Mouse (Mus musculus) left cerebral cortex, postnatal 10 days (tissue): Measurements from ENCODE around the gene Defb20. TPM values are rescaled to one million over a fixed set of nuclear protein-coding genes. Genes with fewer than 3 reads are reported as not detected.
"Not testable (repeated sequence)": the region's sequence is repeated elsewhere in the genome, so short reads cannot be mapped to it uniquely, and the experiment has no call there.

Experiments
- DNase-seq, 2 experiments: peaks; one replicate each; pipeline ENCODE4 v3.0.0; 2021 to 2022; ENCODE audit warnings: low spot score in 2 of 2, mixed read lengths in 1 of 2; ENCODE audit errors: extremely low spot score in 1 of 2
- intact Hi-C: fragments of 180-260 bp; cut with DNase I; formaldehyde crosslinking; loops from one replicate; pipeline ENCODE4 v1.15.1; 2025
- total RNA-seq, 2 experiments: library from RNA; stranded (reverse); gene quantifications; 2 replicates each; pipeline ENCODE4 v1.2.3; 2021

Defb20 gene
- not detected for total RNA-seq

GRCm38 (mm10) chr2:152476763-152477162, at the start of gene Defb20:
Gene Defb20, plus strand, starts transcription at chr2:152477063.
- intact Hi-C loops = no loop called here

GRCm38 (mm10) chr2:152427493-152427892, 49.4 kb upstream of the Defb20 start:
- intact Hi-C loops = no loop called here
- DNase-seq = peak in 1 of 2 experiments; percentile 38

More at GRCm38 (mm10) chr2:152476763-152477162, at the start of gene Defb20:
- DNase-seq = no peak

GRCm38 (mm10) chr2:152428481-152428880, 48.4 kb upstream of the Defb20 start:
- intact Hi-C loops, DNase-seq: not testable (repeated sequence)

GRCm38 (mm10) chr2:152436405-152436901, 40.4 kb upstream of the Defb20 start:
- DNase-seq = no peak
- intact Hi-C loops = loop anchor here (2.0 kb wide), 1 partner anchor 44 kb away; no protein-coding TSS in a partner anchor

GRCm38 (mm10) chr2:152436983-152437860, 39.6 kb upstream of the Defb20 start:
- peak; percentile 77 to 88 for DNase-seq
- intact Hi-C loops = loop anchor here (2.0 kb wide), 1 partner anchor 44 kb away; no protein-coding TSS in a partner anchor

- DNase-seq = no peak
- intact Hi-C loops = no loop called here
These were observed 37.9 kb upstream of the Defb20 start for GRCm38 (mm10) chr2:152438963-152439362.

- no peak for DNase-seq
- intact Hi-C loops = no loop called here
These were observed 37.0 kb upstream of the Defb20 start for GRCm38 (mm10) chr2:152439833-152440232.

GRCm38 (mm10) chr2:152442322-152442721, 34.5 kb upstream of the Defb20 start:
- DNase-seq = no peak
- intact Hi-C loops = no loop called here

GRCm38 (mm10) chr2:152443281-152443680, 33.6 kb upstream of the Defb20 start:
- peak; percentile 32 to 62 for DNase-seq
- intact Hi-C loops = no loop called here

GRCm38 (mm10) chr2:152446642-152447041, 30.2 kb upstream of the Defb20 start:
- intact Hi-C loops = no loop called here
- DNase-seq = no peak

GRCm38 (mm10) chr2:152447461-152447860, 29.4 kb upstream of the Defb20 start:
- intact Hi-C loops = no loop called here
- no peak for DNase-seq

- peak; percentile 45 to 64 for DNase-seq
- intact Hi-C loops = loop anchor here (10.0 kb wide), 1 partner anchor 225 kb away; no protein-coding TSS in a partner anchor
These were observed 26.6 kb upstream of the Defb20 start for GRCm38 (mm10) chr2:152450241-152450640.

GRCm38 (mm10) chr2:152452101-152452781, 24.6 kb upstream of the Defb20 start:
- intact Hi-C loops = loop anchor here (10.0 kb wide), 1 partner anchor 223 kb away; no protein-coding TSS in a partner anchor
- no peak for DNase-seq

GRCm38 (mm10) chr2:152459241-152459640, 17.6 kb upstream of the Defb20 start:
- intact Hi-C loops = loop anchor here (10.0 kb wide), 1 partner anchor 216 kb away; no protein-coding TSS in a partner anchor
- DNase-seq = no peak

- DNase-seq = no peak
- intact Hi-C loops = no loop called here
These were observed 12.2 kb upstream of the Defb20 start, which contains the start of gene Defb23 for GRCm38 (mm10) chr2:152464570-152465150. Gene Defb23, minus strand, starts transcription at chr2:152464620.

GRCm38 (mm10) chr2:152470973-152471372, 5.9 kb upstream of the Defb20 start:
- intact Hi-C loops = loop anchor here (5.0 kb wide), 1 partner anchor 71 kb away; the partner anchor contains the start of gene Defb29
- peak in 1 of 2 experiments; percentile 45 for DNase-seq

- DNase-seq = no peak
- intact Hi-C loops = loop anchor here (5.0 kb wide), 1 partner anchor 70 kb away; the partner anchor contains the start of gene Defb29
These were observed 4.4 kb upstream of the Defb20 start for GRCm38 (mm10) chr2:152472434-152472833.

- DNase-seq = no peak
- intact Hi-C loops = no loop called here
These were observed 4.0 kb downstream of the Defb20 start for GRCm38 (mm10) chr2:152480881-152481280.

GRCm38 (mm10) chr2:152481726-152482125, 4.9 kb downstream of the Defb20 start:
- no peak for DNase-seq
- intact Hi-C loops = no loop called here
